Mouse (Mus musculus): ENCODE results near the gene Cdkal1.

DNA sequence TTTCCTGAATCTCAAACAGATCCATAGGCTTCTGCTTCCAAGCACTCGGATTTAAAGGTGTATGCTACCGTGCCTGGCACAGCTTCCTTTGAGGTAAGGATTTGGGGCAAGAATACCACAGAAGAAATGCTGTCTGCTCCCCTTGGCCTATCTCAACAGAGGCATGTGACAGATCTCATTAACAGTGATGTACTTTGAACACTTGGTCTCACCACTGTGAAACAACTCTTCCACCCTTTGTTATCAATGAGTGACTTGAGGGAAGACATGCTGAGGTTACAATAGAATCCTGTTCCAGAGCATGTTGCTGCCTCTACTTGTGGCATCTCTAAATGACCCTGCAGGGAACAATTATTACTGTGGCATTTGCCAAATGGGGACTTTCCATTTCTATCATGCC, 4.6 kb upstream of the Cdkal1 start:
- TF ChIP-seq CTCF (IDR thresholded peaks at IDR 0.05; ENCODE audit: control insufficient read depth, insufficient read depth, insufficient read length) = no peak
- no peak for TF ChIP-seq MYOD1 (IDR thresholded peaks at IDR 0.05; ENCODE audit: control insufficient read depth, insufficient read length, low read depth)
- no peak for TF ChIP-seq USF1 (IDR thresholded peaks at IDR 0.05; ENCODE audit: low read depth)
- TF ChIP-seq MAX (IDR thresholded peaks at IDR 0.05) = no peak
- TF ChIP-seq CEBPB (IDR thresholded peaks at IDR 0.05; ENCODE audit: low read depth) = no peak
- TF ChIP-seq MYOG (IDR thresholded peaks at IDR 0.05; ENCODE audit: control insufficient read depth, extremely low read depth, insufficient read length) = no peak
- no peak for TF ChIP-seq FOSL1 (IDR thresholded peaks at IDR 0.05; ENCODE audit: insufficient read depth, low read length, poor library complexity, severe bottlenecking)
